Mouse (Mus musculus): Measurements from ENCODE around the gene Stip1.

- TF ChIP-seq CTCF (IDR thresholded peaks at IDR 0.05; ENCODE audit: borderline replicate concordance, extremely low read depth, insufficient read depth, insufficient read length) (no peak), POLR2A (IDR thresholded peaks at IDR 0.05; ENCODE audit: borderline replicate concordance, extremely low read depth, insufficient read depth, insufficient read length, poor library complexity, severe bottlenecking) (no peak)
Observed at GRCm38 (mm10) chr19:7055173-7055572, 15.4 kb upstream of the Stip1 start.
